Mouse (Mus musculus) bone marrow macrophage, adult 2 months (primary cell): ENCODE results near the gene Usp36.

Experiments used
- CTCF ChIP-seq: IDR thresholded peaks from 2 replicates; pipeline ENCODE4 v1.5.1; 2012; ENCODE audit warnings: low read depth, mild to moderate bottlenecking, low read length, moderate library complexity
- POLR2A ChIP-seq: IDR thresholded peaks from 2 replicates; pipeline ENCODE4 v1.6.1; 2012; ENCODE audit warnings: mild to moderate bottlenecking, low read depth, low read length, borderline replicate concordance

DNA sequence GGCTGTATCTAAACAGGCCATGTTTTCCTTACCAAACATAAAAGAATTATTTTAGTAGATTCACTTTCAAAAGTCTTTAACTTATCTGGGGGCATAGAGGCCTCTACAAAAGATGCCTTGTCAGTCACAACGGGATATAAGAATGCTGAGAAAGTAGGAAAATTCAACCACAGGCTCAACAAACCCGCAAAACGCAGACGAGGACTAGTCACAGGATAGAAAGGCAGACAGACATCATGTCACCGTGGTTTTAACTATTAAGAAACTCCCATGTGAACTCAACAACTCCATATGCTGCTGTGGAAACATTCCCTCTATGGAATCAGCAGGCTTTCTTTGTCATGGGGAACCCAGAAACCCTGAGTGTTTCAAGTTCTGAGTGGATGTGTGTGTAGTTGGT, 60.1 kb downstream of the Usp36 start:
- TF ChIP-seq CTCF (no peak), POLR2A (no peak)
